Mouse (Mus musculus) cerebellum, postnatal 25 days (tissue): ENCODE results near the gene Gcc2.
"Not testable (repeated sequence)": the region's sequence is repeated elsewhere in the genome, so short reads cannot be mapped to it uniquely, and the experiment has no call there.

ENCODE experiments used
- DNase-seq, 2 experiments: peaks; one replicate each; pipeline ENCODE4 v3.0.0; 2021; ENCODE audit warnings: mixed read lengths in 2 of 2

The Gcc2 gene

GRCm38 (mm10) chr10:58255213-58255892 is at the start of gene Gcc2:
Gene Gcc2 (plus strand): TSS chr10:58255497.
- peak; percentile 92 to 95 for DNase-seq

DNA sequence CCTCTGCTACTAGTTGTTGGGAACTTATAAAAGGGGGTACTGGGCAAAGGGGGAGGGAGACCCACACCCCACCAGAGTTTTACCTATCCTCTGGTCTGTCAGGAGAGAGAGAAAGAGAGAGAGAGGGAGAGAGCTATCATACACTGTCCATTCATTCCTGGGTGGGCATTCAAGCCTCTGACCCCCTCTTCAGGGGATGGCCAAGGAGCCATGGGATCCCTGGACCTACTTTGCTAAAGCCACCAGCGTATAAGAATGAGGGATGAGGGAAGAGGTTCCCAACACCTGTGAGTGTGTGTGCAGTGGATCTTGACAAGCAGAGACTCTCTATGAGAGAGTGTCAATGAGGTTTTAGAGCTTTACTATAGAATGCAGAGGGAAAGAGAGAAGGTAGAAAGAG is 49.3 kb upstream of the Gcc2 start:
- no peak for DNase-seq

DNA sequence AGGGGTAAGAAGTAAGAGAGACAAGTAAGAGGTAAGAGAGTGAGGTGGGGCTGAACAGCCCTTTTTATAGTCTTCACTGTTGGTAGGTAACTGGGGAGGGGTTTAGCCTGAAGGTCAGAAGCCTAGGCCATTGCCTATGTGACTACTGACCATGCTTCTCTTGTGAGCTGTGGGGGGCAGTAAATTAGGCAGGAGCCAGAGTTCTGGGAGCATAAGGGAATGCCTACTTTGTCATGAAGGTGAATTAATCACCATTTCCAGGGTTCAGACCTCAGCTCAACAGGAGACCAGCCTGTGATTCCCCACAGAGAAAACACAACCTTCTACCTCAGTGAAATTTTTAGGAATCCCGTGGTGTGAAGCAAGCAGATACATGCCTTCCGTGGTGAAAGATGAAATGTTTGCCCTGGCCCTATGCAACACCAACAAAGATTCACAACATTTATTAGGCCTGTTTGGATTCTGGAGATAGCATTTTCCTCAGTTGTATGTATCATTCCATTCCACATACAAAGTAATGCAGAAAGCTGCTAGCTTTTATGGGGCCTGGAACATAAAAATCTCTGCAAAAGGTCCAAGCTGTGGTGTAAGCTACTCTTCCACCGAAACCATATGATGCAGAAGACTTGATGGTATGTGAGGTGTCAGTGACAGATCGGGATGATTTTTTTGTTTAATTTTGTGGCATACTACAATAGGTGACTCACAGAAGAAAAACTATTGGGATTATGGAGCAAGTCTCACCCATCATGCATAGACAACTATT is 48.5 kb upstream of the Gcc2 start:
- no peak for DNase-seq

DNA sequence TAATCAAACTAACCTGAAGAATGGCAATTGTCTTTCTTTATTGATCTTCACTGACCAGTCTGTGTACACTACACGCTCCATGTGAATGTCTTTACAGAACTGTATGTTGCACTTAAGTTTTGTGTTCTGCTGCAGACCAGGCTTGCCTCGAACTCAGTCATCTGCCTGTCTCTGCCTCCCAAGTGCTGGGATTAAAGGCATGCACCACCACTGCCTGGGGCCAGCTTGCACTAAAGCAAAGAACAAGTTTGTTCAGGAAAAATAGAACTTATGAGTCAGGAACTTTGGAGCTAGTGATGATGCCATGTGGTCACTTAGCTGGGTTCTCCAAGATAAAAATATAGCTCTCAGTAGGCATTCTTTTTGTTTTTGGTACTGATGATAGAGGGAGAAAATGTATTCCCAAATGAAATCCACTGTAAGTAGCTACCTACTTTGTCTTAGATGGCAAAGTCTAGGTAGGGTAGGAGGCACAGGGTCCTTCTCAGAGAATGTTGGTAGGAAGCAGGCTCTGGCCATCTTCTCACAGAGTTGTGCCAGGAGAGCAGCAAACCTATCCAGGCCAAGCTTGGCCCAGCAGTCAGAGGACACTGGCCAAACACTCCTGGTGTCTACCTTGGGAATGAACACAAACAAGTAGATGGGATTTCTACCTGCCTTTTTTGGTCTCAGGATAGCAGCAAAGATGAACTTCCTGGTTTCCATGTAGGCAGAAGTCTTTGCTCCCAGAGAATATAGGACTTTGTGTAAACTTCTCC is 45.4 kb upstream of the Gcc2 start:
- DNase-seq = no peak

GRCm38 (mm10) chr10:58210514-58210913 is 44.8 kb upstream of the Gcc2 start:
- no peak for DNase-seq

GRCm38 (mm10) chr10:58211213-58211612 is 44.1 kb upstream of the Gcc2 start:
- no peak for DNase-seq

GRCm38 (mm10) chr10:58212230-58212629 is 43.1 kb upstream of the Gcc2 start:
- no peak for DNase-seq

DNA sequence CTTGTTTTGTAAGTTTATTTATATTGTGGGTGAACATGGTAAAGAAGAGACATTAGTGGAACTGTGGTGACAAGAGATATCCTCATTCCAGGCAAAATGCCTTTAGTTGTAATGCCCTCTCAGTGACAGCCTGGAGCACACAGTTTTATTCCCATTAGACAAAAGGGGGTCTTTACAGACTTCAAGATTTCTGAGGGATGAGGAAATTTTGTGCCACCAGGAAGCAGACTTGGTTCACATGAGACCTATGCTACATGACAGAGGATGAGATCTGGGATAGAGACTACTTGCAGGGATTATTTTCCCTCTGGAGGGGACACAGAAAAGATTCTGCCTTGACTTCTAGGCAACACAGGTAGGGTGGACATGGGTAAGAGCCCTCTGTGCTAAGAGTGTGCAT is 40.8 kb upstream of the Gcc2 start:
- no peak for DNase-seq

GRCm38 (mm10) chr10:58214934-58215333 is 40.4 kb upstream of the Gcc2 start:
- DNase-seq = no peak

DNA sequence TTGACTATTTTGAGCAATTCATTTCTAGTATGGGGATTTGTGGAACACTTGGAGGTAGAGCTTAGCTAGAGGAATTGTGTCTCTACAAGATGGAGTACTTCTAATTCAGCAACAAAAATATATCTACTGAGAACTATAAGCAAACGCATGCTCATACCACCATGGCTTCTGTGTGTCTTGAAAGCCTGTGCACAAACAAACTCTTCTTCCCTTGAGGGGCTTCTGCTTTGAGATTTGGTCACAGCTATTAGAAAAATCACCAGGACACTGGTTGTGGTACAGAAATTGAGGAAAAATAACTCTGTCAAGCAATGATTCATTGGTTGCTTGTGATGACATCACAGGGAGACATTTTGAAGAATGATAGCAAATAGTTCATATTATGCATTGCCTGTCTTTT is 39.9 kb upstream of the Gcc2 start:
- no peak for DNase-seq

DNA sequence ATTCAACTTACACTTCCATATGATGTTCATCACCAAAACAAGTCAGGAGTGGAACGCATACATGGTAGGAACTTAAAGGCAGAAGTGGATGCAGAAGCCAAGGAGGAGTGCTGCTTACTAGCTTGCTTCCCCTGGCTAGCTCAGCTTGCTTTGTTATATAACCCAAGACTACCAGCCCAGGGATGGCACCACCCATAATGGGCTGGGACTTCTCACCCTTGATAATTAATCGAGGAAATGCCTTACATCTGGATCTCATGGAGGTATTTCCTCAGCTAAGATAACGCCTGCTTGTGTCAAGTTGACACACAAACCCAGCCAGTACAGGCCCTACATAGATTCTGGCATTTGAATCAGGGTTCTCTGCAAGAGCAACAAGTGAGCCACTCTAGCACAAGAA is 37.9 kb upstream of the Gcc2 start:
- DNase-seq = no peak

- DNase-seq = no peak
These were observed 34.6 kb upstream of the Gcc2 start for GRCm38 (mm10) chr10:58220726-58221125.

GRCm38 (mm10) chr10:58221571-58221970 is 33.7 kb upstream of the Gcc2 start:
- not testable (repeated sequence) for DNase-seq

DNA sequence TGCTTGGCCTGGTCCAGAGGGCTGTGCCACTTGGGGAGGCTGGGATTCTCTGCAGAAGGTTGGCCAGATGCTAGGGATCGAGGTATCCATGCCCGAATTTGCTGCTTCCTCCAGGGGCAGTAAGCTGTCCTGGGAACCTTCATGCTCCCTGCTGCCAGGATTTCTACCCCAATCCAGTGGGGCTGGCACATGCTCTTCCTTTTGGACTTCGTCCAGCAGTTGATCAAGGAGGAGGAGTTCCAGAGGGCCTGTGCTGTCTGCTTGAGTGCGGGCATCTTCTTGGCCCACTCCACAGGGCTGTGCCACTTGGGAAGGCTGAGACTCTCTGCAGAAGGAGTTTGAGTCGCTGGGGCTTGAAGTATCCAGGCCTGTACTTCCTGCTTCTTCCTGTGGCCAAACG is 32.1 kb upstream of the Gcc2 start:
- DNase-seq = not testable (repeated sequence)

- peak; percentile 56 to 62 for DNase-seq
These were observed 31.1 kb upstream of the Gcc2 start for GRCm38 (mm10) chr10:58223972-58224805.

GRCm38 (mm10) chr10:58224827-58225785 is 30.2 kb upstream of the Gcc2 start, which contains the start of gene AW822073:
Gene AW822073 (minus strand): TSS chr10:58224930.
- DNase-seq = peak in 1 of 2 experiments; percentile 37

GRCm38 (mm10) chr10:58226357-58226756 is 28.9 kb upstream of the Gcc2 start:
- DNase-seq = not testable (repeated sequence)

- peak in 1 of 2 experiments; percentile 40 for DNase-seq
These were observed 27.5 kb upstream of the Gcc2 start for GRCm38 (mm10) chr10:58227798-58228197.

DNA sequence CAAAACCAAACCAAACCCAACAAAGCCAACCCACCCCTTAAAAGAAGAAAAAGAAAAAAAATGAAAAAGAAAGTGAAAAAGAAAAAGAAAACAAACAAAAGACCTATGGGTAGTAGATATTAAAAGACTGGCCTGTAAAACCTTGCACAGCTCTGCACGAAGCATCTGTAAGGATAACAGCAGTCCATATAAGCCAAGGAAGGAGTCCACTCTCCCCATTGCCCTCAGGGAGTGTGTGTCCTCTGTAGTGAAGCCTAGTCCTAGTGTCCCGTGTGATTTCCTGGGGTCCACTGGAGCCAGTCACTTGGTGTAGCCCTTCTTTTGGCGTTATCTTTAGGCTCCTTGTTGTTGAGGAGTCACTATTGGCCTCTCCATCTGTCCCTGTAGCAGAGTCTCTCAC is 25.3 kb upstream of the Gcc2 start:
- DNase-seq = not testable (repeated sequence)

GRCm38 (mm10) chr10:58231088-58231487 is 24.2 kb upstream of the Gcc2 start:
- peak in 1 of 2 experiments; percentile 42 for DNase-seq
